Mouse (Mus musculus) adipocyte (in vitro differentiated cells): ENCODE measurements around the gene Gm10277.

Source experiments
- DNase-seq: peaks from one replicate; pipeline ENCODE4 v3.0.0-alpha.2; 2016; ENCODE audit warnings: low spot score

Gm10277 gene

GRCm38 (mm10) chr11:77795216-77795615 lies 7.7 kb upstream of the Gm10277 start:
- peak; percentile 74 for DNase-seq

- peak; percentile 98 for DNase-seq
These were observed 5.8 kb upstream of the Gm10277 start for GRCm38 (mm10) chr11:77793238-77793930.

- DNase-seq: no peak
These were observed 5.0 kb upstream of the Gm10277 start for GRCm38 (mm10) chr11:77792566-77792909.

- no peak for DNase-seq
These were observed 4.4 kb upstream of the Gm10277 start for GRCm38 (mm10) chr11:77791752-77792565.

DNA sequence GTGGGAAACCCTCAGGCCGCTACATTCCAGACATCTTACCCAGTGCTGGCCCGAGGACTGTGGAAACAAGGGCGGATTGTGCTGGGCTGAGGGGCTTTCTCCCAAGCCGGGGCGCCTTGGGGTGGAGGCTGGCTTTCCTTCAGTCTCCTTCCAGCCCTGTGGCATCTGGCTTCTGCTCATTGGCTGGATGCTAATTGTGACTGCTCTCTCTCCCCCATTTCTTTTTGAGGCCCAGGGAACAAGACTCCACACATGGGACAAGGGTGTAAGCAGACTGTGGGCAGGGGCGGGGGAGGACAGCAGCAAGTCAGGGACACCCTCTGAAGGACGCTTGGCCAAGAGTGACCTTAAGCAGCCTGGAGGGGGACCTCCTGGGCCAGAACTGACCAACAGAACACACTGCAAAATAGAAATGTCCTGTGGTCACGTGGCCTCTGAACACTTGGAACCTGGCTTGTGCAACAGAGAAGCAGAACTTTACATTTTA lies 3.7 kb upstream of the Gm10277 start:
- no peak for DNase-seq

DNA sequence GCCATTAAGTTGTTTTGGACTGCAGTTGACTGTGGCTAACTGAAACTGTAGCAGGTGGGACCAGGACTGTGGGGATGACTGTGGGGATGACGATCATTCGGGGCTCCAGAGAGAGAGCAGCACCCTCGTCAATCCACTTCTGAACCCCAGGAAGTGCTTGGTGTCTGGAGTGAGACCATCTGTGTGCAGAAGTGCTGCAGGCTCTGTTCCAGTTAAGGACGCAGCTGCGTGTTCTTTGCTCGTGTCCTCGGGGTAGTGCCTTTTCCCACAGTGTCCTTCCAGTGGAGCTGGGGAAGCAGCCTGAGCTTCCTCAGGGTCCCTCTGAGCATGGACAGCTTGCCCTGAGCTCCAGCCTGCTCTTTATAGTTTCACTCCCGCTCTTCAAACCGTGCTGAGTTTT lies 2.7 kb upstream of the Gm10277 start:
- no peak for DNase-seq

- DNase-seq: no peak
These were observed 2.0 kb upstream of the Gm10277 start for GRCm38 (mm10) chr11:77789512-77789911.

DNA sequence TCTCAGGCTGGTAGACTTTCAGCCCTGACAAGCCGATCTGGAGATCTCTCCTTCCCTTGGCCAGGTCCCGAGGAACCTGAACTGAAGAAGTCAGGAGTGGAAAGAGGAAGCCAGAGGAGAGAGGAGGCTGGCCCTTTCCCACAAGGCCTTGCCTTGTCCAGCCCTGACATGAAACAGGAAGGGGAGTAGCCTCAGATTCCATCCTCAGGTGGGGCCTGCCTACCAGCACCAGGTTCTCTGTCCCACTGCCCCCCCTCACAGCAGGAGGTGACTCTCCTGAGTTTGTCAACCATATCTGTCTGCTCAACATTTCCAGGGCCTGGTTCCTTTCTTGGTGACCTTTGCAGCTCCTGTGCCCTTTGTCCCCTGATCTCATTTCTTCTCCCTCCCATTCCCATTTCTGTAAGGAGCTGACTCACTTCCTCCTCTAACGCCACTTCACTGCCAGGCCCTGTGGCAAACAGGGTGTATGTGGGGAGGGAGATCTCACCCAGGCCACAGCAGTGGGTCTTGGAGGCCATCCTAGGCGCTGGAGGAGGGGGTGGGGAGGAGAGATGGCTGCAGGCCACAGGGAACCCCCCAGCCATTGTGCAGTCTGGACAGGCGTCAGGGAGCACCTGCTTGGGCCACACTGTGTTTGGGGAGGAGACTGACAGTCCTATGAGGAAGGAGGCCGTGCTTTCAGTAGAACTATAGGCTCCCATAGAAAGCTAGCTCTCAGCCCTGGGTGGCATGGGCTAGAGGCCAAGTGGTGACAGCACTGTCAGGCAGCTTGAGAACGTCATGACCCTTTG lies 1.6 kb downstream of the Gm10277 start:
- DNase-seq: peak; percentile 66

DNA sequence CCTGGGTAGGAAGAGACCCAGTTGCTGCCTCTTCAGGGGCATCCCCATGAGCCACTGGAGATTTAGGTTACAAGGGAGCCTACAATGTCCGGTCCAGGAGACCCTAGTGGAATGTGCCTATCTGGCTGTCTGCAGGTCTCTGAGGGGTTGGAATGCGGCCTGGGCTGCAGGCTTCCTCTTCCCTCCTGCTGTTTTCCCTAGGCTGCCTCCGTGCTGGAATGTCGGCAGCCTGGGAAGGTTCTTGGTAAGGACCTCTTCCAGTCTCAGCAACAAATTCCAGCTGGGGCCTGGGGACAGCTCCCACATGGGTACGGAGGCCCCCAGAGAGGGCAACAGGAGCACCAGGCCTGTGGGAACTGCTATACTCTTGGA lies 2.2 kb downstream of the Gm10277 start:
- no peak for DNase-seq

DNA sequence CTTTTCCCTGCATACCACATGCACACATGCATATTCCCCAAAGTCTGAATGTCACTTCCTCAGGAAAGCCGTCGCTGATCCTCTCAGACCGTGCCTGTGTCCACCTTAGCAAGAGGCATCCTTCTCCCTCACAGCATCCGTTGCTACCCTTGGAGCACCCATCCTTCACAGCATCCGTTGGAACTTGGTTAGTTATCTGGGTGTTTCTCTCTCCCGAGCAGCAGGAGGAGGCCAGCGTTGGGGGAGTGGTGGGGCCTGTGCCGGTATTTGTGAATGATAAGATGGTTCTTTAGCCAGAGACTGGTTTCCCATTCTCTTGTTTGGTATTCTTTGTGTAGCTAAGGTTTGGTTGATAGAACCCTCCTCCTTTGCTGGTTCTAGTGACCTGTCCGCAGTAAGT lies 2.7 kb downstream of the Gm10277 start:
- no peak for DNase-seq

GRCm38 (mm10) chr11:77783747-77784646 lies 3.5 kb downstream of the Gm10277 start:
- peak; percentile 41 for DNase-seq

DNA sequence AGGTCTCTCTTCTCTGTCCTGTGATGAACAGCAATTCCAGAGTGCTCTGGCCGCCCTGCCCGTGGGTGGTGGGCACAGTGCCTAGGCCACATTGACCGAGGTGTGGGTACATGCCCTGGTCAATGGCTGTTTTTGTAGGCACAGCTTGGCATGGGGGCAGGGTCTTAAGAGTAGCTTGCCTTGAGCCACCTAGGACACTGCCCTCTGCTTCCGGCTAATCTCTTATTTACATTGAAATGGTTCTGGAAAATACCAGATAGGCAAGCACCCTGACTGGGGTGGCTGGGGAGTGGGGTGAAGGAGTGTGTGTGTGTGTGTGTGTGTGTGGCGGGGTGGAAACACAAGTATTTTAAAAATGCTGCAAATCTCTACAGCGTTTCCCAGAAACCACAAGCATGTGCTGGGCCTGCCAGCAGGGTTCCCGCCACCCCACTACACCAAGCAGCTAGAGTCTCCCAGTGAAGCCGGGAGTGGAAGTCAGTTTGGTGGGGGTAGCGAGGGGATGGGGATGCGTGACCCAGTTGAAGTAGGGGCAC lies 4.3 kb downstream of the Gm10277 start:
- DNase-seq: peak; percentile 65

DNA sequence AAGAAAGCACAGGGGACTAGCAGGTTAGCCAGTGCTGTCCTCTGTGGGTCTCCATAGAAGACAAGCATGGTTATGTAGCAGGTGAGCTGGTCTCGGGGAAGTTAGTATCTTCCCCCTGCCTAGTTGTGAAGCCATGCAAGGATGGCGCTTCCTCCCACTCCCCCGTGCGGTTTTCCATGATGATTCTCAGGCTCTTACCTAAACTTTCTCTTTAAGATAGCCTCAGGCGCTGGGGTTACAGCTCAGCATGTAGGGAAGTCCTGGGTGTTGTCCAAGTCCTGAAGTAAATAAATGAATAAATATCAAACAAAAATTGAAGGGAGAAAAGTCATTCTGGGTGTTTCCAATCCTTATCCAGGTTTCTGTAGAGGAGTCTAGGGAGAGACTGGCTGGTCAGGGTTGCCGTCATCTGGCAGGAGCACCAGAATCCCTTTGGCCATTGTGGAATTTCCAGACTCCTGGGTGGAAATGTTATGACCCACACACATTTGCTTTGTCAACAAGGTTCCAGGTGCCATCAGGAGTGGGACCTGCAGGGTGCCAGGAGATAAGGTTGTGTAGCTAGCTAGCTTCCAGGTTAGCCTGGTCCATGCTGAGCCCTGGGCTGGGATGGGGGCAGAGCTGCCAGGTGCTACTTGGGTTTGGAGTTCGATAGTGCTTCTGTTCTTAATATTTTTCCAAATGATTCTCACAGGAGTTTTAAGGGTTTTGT lies 5.3 kb downstream of the Gm10277 start:
- DNase-seq: no peak

DNA sequence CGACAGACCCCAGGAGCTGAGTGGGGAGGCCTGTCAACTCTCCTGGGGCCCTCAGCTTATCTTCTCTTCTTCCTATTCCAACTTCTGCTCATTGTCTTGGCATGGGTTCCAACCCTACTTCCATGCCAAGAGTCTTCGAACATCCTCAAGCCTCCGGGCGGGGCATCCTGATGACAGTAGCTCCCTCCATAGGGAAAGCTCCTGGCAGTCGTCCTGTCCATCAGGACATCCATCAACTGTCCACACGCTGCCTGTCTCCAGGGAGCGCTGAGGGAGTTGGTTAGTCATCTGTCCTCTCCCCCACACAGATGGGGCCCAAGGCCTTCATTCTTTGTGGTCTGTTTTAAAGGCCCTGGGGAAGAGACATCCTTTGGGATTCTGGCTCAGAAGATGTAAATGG lies 6.5 kb downstream of the Gm10277 start:
- peak; percentile 83 for DNase-seq

GRCm38 (mm10) chr11:77779240-77779639 lies 8.3 kb downstream of the Gm10277 start:
- no peak for DNase-seq

DNA sequence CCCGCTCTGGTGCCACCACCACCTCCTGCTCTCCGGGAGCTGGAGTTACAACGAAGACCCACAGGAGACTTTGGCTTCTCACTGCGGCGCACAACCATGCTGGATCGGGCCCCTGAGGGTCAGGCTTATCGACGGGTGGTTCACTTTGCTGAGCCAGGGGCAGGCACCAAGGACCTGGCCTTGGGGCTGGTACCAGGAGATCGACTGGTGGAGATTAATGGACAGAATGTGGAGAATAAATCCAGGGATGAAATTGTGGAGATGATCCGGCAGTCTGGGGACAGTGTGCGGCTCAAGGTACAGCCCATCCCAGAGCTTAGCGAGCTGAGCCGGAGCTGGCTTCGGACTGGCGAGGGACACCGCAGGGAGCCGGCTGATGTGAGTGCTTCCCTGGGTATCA lies 9.6 kb downstream of the Gm10277 start:
- no peak for DNase-seq

- no peak for DNase-seq
These were observed 10.1 kb downstream of the Gm10277 start for GRCm38 (mm10) chr11:77777436-77777835.

GRCm38 (mm10) chr11:77775701-77776400 lies 11.7 kb downstream of the Gm10277 start:
- DNase-seq: no peak

GRCm38 (mm10) chr11:77771879-77772713 lies 15.5 kb downstream of the Gm10277 start:
- DNase-seq: no peak
